Mouse (Mus musculus) thymus, postnatal 36 days (tissue): ENCODE data around the gene Prrt1.

ENCODE experiments used
- DNase-seq, 2 experiments: peaks; one replicate each; pipeline ENCODE4 v3.0.0; 2022; ENCODE audit warnings: mixed read lengths in 2 of 2

The Prrt1 gene

DNA sequence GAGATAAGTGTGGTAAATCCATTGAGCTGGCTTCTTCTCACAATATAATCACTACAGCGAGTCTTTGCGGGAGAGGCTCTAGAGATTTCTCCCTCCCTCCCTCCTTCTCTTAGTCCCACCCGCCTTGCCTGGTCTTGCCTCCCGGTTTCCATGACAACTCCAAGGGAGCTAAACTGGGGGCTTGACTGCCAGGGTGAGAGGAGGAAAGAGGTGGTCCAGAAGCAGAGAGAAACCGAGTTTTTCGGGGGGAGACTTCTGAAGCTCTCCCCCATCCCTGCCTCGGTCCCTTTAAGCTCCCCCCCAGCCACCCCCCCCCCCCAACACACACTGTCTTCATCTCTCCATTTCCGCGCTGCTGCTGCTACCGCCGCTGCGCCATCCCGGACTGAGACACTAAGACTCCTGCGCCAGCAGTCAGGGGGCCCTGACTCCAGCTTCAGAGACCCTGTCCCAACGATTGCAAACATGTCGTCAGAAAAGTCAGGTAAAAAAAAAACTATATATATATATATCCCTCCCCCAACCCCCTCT is at the start of gene Prrt1:
Prrt1 (plus strand) TSS at position 313 of the 531 bp plus-strand sequence.
- peak; percentile 57 to 71 for DNase-seq

DNA sequence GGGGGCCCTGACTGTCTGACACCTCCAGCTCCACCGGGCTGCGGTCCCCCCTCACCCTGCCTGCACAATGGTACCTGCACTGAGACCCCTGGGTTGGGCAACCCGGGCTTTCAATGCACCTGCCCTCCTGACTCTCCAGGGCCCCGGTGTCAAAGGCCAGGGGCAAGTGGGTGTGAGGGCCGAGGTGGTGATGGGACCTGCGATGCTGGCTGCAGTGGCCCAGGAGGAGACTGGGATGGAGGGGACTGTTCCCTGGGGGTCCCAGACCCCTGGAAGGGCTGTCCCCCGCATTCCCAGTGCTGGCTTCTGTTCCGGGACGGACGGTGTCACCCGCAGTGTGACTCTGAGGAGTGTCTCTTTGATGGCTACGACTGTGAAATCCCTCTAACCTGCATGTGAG is 46.8 kb upstream of the Prrt1 start:
- no peak for DNase-seq

DNA sequence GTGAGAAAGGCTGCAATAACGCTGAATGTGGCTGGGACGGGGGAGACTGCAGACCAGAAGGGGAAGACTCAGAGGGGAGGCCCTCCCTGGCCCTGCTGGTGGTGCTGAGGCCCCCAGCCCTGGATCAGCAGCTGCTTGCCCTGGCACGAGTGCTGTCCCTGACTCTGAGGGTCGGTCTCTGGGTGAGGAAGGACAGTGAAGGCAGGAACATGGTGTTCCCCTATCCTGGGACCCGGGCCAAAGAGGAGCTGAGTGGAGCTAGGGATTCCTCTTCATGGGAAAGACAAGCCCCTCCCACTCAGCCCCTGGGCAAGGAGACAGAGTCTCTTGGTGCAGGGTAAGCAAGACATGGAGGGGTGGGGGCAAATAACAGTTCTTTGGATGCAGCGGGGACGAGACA is 45.9 kb upstream of the Prrt1 start:
- DNase-seq: no peak

DNA sequence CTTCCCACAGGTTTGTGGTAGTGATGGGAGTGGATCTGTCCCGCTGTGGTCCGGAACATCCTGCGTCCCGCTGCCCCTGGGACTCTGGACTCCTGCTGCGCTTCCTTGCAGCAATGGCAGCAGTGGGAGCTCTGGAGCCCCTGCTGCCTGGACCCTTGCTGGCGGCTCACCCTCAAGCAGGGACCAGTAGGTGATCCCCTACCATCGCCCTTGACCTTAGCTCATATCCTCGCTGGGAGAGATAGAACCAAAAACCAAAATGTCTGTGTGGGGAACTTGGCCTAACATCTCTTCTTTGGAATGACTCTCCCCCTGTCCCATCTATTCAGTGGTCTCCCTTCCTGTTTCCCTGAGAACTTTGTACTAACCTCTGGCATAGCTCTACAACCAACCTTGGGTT is 45.5 kb upstream of the Prrt1 start:
- DNase-seq: no peak

DNA sequence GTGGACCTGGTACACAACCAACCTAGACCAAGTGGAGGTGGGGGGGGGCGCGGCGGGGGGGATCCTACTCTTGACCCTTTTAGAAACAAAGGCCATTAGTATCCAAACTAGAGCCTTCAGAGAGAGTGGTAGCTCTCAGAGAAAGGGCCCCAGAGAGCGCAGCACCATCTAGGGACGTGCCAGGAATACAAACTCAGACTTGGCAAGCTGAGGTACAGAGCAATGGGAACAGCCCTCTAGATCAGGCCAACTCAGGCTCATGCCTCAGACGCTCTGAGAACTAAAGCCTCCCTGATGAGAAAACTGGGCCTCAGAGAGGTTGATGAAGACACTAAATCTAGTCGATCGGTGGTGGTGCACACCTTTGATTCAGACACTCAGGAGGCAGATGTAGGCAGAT is 44.2 kb upstream of the Prrt1 start:
- no peak for DNase-seq

- DNase-seq: no peak
Measured at GRCm38 (mm10) chr17:34585877-34586771, 43.2 kb upstream of the Prrt1 start.

DNA sequence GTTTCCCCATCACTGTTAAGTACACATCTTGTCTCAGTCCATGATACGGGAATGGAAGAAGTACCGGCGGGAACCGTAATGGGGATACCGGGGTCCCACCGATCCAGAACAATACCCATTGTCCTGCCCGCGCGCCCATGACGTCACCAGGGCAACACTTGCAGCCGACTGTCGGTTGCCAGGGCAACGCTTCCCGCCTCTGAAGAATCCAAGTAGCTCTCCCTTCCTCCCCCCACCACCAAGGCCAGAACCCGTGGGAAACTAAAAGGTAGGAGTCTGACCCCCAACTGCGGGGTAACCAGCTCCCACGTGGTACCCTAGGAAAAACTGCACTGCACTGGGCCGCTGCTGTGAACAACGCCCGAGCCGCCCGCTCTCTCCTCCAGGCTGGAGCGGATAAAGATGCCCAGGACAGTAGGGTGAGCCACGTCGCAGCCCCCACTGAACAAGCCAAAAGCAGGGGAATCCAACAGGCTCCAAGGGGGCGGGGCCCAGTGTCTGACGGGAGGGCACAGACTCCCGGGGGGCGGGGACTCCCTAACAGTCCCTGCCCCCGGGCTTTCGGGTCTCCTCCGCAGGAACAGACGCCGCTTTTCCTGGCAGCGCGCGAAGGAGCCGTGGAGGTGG is 42.4 kb upstream of the Prrt1 start:
- peak; percentile 59 to 92 for DNase-seq

DNA sequence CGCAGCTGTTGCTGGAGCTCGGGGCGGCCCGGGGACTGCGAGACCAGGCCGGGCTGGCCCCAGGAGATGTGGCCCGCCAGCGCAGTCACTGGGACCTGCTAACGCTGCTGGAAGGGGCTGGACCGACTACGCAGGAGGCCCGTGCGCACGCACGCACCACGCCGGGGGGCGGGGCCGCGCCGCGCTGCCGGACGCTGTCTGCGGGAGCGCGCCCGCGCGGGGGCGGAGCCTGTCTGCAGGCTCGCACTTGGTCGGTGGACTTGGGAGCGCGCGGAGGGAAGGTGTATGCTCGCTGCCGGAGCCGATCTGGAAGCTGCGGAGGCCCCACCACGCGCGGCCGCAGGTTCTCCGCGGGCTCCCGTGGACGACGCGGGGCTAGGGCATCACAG is 41.9 kb upstream of the Prrt1 start:
- peak; percentile 97 to 98 for DNase-seq

DNA sequence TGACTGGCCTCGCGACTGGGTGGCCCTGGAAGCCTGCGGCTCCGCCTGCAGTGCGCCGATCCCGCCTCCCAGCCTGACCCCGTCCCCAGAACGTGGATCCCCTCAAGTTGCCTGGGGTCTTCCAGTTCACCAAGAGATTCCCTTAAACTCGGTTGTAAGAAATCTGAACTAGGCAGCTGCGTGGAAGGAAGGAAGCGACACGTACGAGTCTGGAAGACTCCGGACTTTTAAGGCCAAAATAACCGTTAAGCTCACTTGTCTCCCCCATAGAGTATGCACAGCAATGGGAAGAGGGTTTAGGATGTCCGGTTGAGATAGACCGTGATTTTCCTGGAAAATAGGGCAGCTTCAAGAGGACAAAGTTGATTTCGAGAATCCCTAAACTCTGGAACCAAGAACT is 41.5 kb upstream of the Prrt1 start:
- DNase-seq: no peak

GRCm38 (mm10) chr17:34588767-34589166 is 40.6 kb upstream of the Prrt1 start:
- DNase-seq: peak in 1 of 2 experiments; percentile 42

GRCm38 (mm10) chr17:34589206-34589605 is 40.1 kb upstream of the Prrt1 start:
- DNase-seq: peak in 1 of 2 experiments; percentile 33

GRCm38 (mm10) chr17:34589681-34590101 is 39.6 kb upstream of the Prrt1 start, which contains the start of gene Gpsm3:
Gene Gpsm3, plus strand, starts transcription at chr17:34589806.
- DNase-seq: peak; percentile 79 to 82

- peak; percentile 43 to 61 for DNase-seq
Measured at GRCm38 (mm10) chr17:34590154-34590987, 39.0 kb upstream of the Prrt1 start.

DNA sequence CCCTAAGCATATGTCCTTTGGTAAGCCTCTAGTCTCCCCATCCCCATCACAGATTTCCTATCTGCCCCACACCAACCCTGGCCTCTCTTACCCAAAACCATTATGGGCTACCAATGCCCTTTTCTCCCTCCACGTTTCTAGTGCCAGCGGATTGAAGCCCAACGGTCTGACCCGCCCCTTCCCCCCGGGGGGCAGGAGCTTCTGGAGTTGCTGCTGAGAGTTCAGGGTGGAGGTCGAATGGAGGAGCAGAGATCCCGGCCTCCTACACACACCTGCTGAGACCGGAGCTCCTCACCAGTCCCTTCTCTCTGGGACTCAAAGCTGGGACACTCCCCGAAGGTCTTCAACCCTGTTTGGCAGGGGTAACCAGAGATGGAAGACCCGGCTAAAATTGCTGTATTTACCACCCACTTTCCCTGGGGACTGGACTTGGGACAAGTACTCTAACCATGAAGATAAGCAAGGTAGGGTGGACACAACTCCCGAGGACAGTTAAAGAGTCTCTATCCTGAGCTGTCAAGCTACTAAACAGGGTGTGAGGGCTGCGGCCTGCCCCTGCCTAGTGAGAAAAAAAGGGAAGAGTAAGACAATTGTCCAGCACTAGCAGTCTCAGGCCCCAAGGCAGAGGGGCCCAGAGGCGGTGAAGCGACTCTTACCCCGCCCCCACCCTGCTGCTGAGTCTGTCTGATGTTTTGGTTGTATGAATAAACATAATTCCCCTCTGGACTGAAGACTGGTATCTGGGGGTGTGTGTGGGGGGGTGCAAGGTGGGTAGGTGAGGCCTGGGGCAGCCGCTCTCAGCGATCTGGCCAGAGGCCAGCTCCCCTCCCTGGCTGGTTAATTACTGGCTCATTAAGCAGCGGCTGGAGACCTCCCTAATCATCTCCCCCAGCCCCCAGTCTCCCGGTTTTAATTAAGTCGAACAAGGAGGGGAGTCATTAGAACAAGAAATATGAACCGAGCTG is 38.0 kb upstream of the Prrt1 start, which contains the start of gene Pbx2:
Pbx2 (plus strand) TSS at position 238 of the 965 bp plus-strand sequence.
- peak; percentile 56 to 63 for DNase-seq

DNA sequence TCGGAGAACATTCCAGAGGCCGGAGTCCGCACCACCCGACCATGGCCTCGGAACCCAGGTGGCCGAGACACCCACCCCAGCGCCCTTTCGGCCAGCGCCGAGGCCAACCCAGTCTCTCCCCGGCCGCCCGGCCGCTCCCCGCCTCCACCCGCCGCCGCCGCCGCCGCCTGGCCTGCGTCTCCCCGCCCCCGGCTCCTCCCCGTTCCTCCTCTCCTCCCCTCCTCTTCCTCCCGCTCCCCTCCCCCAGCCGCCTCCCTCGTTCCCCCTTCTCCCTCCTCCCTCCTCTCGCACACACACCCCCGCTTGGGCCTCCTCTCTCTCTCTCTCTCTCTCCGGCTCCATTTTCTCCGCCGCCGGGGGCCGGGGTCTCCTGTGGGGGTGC is 37.3 kb upstream of the Prrt1 start:
- peak; percentile 92 for DNase-seq

GRCm38 (mm10) chr17:34592581-34593549 is 36.5 kb upstream of the Prrt1 start:
- peak; percentile 27 to 36 for DNase-seq

DNA sequence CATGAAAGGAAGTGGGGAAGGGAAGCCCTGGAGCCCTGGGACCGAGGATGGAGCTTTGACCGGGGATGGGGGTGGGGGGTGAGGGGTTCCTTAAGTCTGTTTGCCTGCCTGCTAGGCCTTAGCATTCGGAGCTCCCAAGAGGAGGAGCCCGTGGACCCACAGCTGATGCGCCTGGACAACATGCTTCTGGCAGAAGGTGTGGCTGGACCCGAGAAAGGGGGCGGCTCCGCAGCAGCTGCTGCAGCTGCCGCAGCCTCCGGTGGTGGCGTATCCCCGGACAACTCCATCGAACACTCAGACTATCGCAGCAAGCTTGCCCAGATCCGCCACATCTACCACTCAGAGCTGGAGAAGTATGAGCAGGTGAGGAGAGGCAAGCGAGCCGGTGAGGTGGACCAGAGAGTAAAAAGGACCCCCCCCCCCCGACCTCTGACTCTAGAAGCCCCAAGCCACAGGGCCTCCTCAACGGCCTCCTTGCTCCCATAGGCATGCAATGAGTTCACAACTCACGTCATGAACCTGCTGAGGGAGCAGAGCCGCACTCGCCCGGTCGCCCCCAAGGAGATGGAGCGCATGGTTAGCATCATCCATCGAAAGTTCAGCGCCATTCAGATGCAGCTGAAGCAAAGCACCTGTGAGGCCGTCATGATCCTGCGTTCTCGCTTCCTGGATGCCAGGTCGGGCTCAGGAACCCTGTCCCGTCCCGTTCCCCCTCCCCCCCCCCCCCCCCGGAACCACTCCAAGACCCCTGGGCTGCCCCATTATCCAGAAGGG is 35.4 kb upstream of the Prrt1 start:
- DNase-seq: no peak

GRCm38 (mm10) chr17:34596098-34596497 is 33.2 kb upstream of the Prrt1 start:
- no peak for DNase-seq

- DNase-seq: no peak
Measured at GRCm38 (mm10) chr17:34597566-34598095, 31.7 kb upstream of the Prrt1 start, which contains the start of gene Ager. Gene Ager, plus strand, starts transcription at chr17:34597862.
